Mouse (Mus musculus) bone marrow, adult 2 months (tissue): ENCODE measurements around the gene Tysnd1. TPM values are rescaled to one million over a fixed set of nuclear protein-coding genes. Genes with fewer than 3 reads are reported as not detected.

ENCODE experiments used
- H3K27ac ChIP-seq: fragments of 200-500 bp; 2 replicates; pipeline ENCODE4 v1.5.1; 2012; ENCODE audit warnings: low read depth, mild to moderate bottlenecking, control low read depth, inconsistent platforms, low read length; ENCODE audit not compliant: control insufficient read depth, poor library complexity, insufficient read depth
- H3K4me1 ChIP-seq: fragments of 200-500 bp; 2 replicates; pipeline ENCODE4 v1.6.1; 2011; ENCODE audit warnings: low read length; ENCODE audit not compliant: control insufficient read depth, insufficient read depth
- H3K4me3 ChIP-seq: fragments of 200-500 bp; replicated peaks from 2 replicates; pipeline ENCODE3; 2011; ENCODE audit warnings: mild to moderate bottlenecking, low read depth, low read length, control low read depth; ENCODE audit not compliant: control insufficient read depth
- CTCF ChIP-seq: fragments of 200-500 bp; IDR thresholded peaks from 2 replicates; pipeline ENCODE4 v1.5.1; 2011; ENCODE audit warnings: low read length, control low read depth; ENCODE audit not compliant: control insufficient read depth, insufficient read depth
- POLR2A ChIP-seq: fragments of 200-500 bp; IDR thresholded peaks from 2 replicates; pipeline ENCODE4 v1.6.1; 2011; ENCODE audit warnings: low read depth, mild to moderate bottlenecking, control low read depth, low read length, borderline replicate concordance; ENCODE audit not compliant: control insufficient read depth
- WGBS: fragments of 180-500 bp; shearing (Covaris S2); methylation state at CpG from one replicate; pipeline ENCODE4 v1.1.7; 2018; 5-methylcytosine and 5-hydroxymethylcytosine counted together
- polyA plus RNA-seq: library from polyadenylated mRNA; stranded (reverse); fragments of >200 nt; gene quantifications from 2 replicates; pipeline ENCODE4 v1.2.4, GENCODE M21; 2011; ENCODE audit warnings: low replicate concordance; ENCODE audit not compliant: missing spikeins, insufficient read depth, insufficient read length

The Tysnd1 gene
- polyA plus RNA-seq, 1 experiment = 29.2 TPM

DNA sequence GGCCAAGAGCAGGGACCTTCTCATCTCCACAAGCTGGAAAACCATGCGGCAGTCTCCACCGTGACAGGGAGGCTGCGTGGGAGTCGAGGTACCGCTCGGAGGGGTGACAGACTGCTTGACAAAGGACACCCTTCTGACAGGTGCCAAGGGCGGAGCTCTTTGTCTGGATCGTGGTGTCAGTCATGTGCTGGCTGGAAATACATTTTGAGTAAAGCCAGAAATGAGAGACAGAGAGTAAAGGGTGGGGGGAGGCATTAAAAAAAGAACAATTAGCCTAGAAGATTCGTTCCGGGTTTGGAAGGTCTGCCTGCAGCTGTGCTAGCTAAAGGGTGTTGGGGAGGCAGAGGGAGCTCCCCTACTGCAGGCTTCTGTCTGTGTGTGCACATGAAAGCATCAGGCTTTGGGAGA, 41.4 kb downstream of the Tysnd1 start:
- TF ChIP-seq CTCF (no peak), POLR2A (no peak)
- no peaks in the 10 kb centered on the region for H3K4me1 ChIP-seq
- 84% methylated on average over 10 of the region's 10 CpGs for WGBS
- no peak overlapping the region for H3K27ac ChIP-seq
- no peak overlapping the region for H3K4me3 ChIP-seq

DNA sequence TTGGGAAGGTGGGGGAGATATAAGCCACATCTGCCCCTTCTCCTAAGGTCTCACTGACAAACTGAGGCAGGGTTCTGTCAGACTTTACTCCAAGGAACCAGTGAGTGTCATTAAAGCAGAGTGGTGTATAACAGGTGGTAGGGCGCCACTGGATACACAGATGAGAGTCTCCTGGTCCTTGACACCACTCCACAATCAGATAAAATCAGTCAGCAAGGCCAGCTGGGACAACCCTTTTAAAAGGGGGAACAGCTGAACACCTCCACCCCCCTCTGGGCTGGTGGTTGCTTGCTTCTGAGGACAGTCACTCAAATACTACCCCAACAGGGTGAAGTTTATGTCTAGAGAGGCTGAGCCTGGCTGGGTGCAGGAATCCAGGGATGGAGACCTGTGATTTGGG, 42.2 kb downstream of the Tysnd1 start:
- no peak overlapping the region for H3K27ac ChIP-seq
- H3K4me1 ChIP-seq = no peaks in the 10 kb centered on the region
- TF ChIP-seq CTCF (no peak), POLR2A (no peak)
- 85% methylated on average over 1 of the region's 1 CpGs for WGBS
- H3K4me3 ChIP-seq = no peak overlapping the region

DNA sequence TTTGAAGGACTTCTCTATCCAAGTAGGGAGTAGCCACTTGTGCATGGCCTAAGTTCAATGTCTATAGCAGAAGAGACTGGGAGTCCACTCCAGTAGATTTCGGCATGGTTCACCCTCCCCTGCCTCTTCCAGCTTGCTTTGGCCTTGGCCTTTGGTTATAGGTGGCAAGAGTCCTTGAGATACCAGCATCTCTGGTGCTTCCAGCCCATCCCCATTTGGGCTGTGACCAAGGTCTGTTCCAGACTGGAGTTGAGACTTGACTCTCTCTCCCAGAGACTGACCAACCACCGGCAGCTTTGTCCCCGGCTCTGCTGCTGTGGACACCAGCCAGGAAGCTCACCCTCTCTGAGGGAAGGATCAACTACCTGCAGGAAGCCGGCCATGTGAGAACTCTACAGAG, 42.8 kb downstream of the Tysnd1 start:
- Histone ChIP-seq H3K4me1 (no peaks in the 10 kb centered on the region), H3K27ac (no peak overlapping the region), H3K4me3 (no peak overlapping the region)
- WGBS = 90% methylated on average over 4 of the region's 4 CpGs
- no peak for TF ChIP-seq POLR2A
- no peak for TF ChIP-seq CTCF

DNA sequence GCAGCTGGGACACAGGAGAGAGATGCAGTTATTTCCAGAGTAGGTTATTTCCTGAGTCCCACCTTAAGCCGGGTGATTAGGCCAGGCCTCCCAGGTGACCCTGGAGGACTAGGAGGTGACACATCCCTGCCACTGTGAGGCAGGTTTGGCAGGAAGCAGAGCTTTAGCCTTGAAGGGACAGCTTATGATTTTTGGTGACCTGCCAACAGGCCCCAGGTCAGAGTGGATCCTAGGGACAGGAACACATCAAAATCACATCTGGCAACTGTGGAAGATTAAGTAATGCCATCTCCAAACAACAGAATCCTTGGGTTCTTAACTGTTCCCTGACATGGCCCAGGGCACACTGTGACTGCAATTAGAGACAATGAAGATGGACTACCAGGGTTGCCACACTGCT, 46.0 kb downstream of the Tysnd1 start:
- H3K4me1 ChIP-seq = no peaks in the 10 kb centered on the region; the same call in 1 of the 2 replicates
- WGBS = 86% methylated on average over 1 of the region's 1 CpGs
- no peak overlapping the region for H3K4me3 ChIP-seq
- H3K27ac ChIP-seq = no peak overlapping the region
- no peak for TF ChIP-seq CTCF
- TF ChIP-seq POLR2A = no peak

DNA sequence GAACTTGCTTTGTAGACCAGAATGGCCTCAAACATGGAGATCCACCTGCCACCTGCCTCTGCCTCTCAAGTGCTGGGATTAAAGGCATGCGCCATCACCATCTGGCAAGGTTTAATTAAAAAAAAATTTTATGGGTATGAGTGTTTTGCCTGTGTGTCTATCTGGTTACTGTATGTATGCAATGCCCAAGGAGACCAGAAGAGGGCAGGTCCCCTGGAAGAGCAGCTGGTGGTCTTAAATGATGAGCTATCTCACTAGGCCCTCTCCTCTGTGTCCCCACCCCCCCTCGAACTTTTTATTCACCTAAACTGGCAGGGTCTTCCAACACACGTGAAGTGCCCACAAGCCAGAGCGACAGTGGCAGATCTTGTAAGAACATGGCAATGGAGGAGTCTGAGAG, 46.6 kb downstream of the Tysnd1 start:
- TF ChIP-seq POLR2A = no peak
- TF ChIP-seq CTCF = no peak
- 80% methylated on average over 4 of the region's 4 CpGs for whole genome bisulfite sequencing
- no peak overlapping the region for H3K27ac ChIP-seq
- H3K4me3 ChIP-seq = no peak overlapping the region
- no peaks in the 10 kb centered on the region; the same call in 1 of the 2 replicates for H3K4me1 ChIP-seq

DNA sequence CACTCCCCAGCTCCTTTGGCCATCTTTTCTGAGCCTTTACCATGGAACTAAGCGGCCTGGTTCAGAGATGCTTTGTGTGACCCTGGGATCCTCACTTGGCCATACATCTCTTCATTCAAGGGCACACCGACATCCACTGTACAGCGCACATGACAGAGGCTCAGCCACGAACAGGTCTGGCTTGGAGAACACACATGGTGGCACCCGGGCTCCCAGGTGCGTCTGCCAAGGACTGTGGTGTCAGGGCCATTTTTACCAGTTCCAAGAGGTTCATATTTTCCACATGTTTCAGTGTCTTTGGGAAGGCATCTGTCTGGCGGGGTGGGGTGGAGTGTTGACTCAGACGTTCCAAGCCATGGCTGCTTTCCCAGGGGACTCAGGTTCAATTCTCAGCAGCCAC, 47.0 kb downstream of the Tysnd1 start:
- TF ChIP-seq CTCF = no peak
- no peak for TF ChIP-seq POLR2A
- 88% methylated on average over 8 of the region's 8 CpGs for whole genome bisulfite sequencing
- Histone ChIP-seq H3K4me3 (no peak overlapping the region), H3K27ac (no peak overlapping the region), H3K4me1 (no peaks in the 10 kb centered on the region; the same call in 1 of the 2 replicates)

DNA sequence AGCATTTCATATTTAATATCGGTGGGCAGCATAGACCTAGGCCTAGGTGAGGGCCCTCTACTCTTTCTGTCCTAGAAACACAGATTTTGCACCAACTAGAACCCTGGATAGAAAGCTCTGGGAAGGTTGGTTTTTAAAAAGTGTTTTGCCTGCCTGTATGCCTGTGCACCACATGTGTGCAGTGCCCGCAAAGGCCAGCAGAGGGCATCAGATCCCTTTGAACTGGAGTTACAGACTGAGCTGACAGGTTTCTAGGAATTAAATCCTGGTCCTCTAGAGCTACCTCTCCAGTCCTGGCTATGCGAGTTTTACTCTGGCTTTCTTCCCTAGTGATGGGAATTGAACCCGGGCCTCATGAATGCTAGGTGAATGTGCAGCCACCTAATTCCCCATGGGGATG, 49.8 kb downstream of the Tysnd1 start:
- Histone ChIP-seq H3K4me3 (no peak overlapping the region), H3K4me1 (no peaks in the 10 kb centered on the region; the same call in 1 of the 2 replicates), H3K27ac (no peak overlapping the region)
- WGBS = 86% methylated on average over 4 of the region's 4 CpGs
- TF ChIP-seq POLR2A (no peak), CTCF (peak; percentile 55)

DNA sequence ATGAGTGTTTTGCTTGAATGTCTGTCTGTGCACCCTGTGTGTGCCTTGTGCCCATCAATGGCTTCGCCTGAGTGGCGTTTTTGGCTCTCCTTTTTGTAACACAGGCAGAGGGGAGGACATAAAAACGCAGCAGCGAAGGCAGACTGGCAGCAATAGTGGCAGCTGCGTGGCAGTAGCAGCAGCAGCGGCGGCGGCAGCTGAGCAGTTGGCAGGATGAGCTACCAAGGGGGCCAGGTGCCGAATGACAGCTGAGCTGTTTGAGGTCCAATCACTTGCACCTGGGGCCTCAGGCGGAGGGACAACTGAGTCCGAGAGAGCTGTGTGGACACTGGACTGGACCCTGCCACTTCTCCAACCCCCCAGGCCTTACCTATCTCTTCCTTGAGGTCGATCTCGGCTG, 52.0 kb downstream of the Tysnd1 start:
- Histone ChIP-seq H3K4me3 (no peak overlapping the region), H3K4me1 (no peaks in the 10 kb centered on the region; the same call in 1 of the 2 replicates), H3K27ac (no peak overlapping the region)
- 88% methylated on average over 13 of the region's 13 CpGs for WGBS
- TF ChIP-seq CTCF = no peak
- no peak for TF ChIP-seq POLR2A

DNA sequence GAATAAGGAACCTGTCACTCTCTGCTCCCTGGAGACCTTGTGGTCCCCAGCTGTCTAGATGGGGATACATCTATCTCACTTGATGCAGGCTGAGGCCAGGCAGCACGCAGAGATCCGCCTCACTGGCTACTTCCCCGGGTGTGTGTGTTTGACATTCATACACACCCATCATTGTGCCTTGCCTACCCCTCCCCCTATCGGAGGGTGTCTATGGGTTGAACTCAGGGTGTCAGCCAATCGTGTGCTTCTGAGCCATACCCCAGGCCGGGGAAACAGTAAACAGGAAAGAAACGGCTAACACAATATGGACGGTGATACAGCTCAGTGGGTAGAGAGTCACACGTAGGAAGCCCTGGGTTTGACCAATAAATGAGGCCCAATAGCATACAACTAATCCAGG, 54.7 kb downstream of the Tysnd1 start:
- WGBS = 88% methylated on average over 9 of the region's 9 CpGs
- Histone ChIP-seq H3K27ac (no peak overlapping the region), H3K4me1 (no peaks in the 10 kb centered on the region; the same call in 1 of the 2 replicates), H3K4me3 (no peak overlapping the region)
- TF ChIP-seq POLR2A (no peak), CTCF (no peak)
